Mouse (Mus musculus) MEL (cell line): ENCODE results near the gene Eapp.

ENCODE experiments used
- CTCF ChIP-seq, 3 experiments: IDR thresholded peaks in 2 of 3; conservative IDR thresholded peaks in 1 of 3; 2 replicates each; pipeline ENCODE4 v1.5.1; 2011 to 2012; ENCODE audit warnings: low read length in 3 of 3, low read depth in 2 of 3, mild to moderate bottlenecking in 2 of 3, improper control_type of control experiment in 1 of 3, inconsistent platforms in 1 of 3, mixed read lengths in 1 of 3, moderate library complexity in 1 of 3; ENCODE audit not compliant: control insufficient read depth in 1 of 3, insufficient read depth in 1 of 3, poor library complexity in 1 of 3, severe bottlenecking in 1 of 3
- E2F4 ChIP-seq: IDR thresholded peaks from 2 replicates; pipeline ENCODE4 v1.6.1; 2011; ENCODE audit warnings: low read depth, low read length, improper control_type of control experiment, borderline replicate concordance
- GATA1 ChIP-seq: IDR thresholded peaks from 2 replicates; pipeline ENCODE4 v1.6.1; 2011; ENCODE audit warnings: low read depth, low read length, improper control_type of control experiment
- POLR2A ChIP-seq, 2 experiments: IDR thresholded peaks; 2 replicates each; pipeline ENCODE4 v1.6.1; 2011 to 2012; ENCODE audit warnings: low read length in 2 of 2, mild to moderate bottlenecking in 2 of 2, control low read depth in 1 of 2, improper control_type of control experiment in 1 of 2, low read depth in 1 of 2, moderate library complexity in 1 of 2; ENCODE audit not compliant: control insufficient read depth in 1 of 2, insufficient read depth in 1 of 2, poor library complexity in 1 of 2
- USF1 ChIP-seq: IDR thresholded peaks from 2 replicates; pipeline ENCODE4 v1.6.1; 2014; ENCODE audit warnings: low read depth, mild to moderate bottlenecking, inconsistent platforms, low read length, improper control_type of control experiment, moderate library complexity
- ZNF384 ChIP-seq: IDR thresholded peaks from 2 replicates; pipeline ENCODE4 v1.6.1; 2012; ENCODE audit warnings: low read depth, mild to moderate bottlenecking, inconsistent platforms, low read length, improper control_type of control experiment

DNA sequence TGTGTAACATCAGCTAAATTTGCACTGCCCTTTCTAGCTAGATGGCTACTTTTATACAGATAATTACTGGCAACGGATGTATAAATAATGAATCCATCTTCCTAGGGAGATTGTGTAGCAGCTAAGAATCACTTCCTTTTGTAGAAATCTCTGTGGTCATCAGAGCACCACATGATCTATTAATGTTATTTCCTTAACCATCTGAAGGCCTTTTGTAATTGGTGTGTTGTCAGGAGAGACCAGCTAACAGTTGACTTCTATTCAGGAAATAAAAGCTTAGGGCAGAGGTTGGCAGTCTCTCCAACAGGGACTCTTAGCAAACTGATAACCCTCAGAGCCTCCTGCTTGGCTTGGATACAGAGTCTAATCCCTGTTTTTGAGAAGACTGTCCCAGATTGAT is 58.7 kb downstream of the Eapp start:
- TF ChIP-seq CTCF (IDR thresholded peaks at IDR 0.05 in 2 of 3, conservative IDR thresholded peaks at IDR 0.05 in 1 of 3; ENCODE audit: control insufficient read depth in 1 of 3, insufficient read depth in 1 of 3, low read depth in 2 of 3, low read length in 3 of 3, poor library complexity in 1 of 3, severe bottlenecking in 1 of 3) (no peak), POLR2A (IDR thresholded peaks at IDR 0.05; ENCODE audit: control insufficient read depth in 1 of 2, insufficient read depth in 1 of 2, low read depth in 1 of 2, low read length in 2 of 2, poor library complexity in 1 of 2) (no peak), GATA1 (no peak), USF1 (no peak), E2F4 (no peak), ZNF384 (no peak)
